28 mouse cellular contexts compared by ENCODE assay signal in genomic region chr11:67093652-67094051, GRCm38 (mm10). TPM values are rescaled to one million over a fixed set of nuclear protein-coding genes. Genes with fewer than 3 reads are reported as not detected.
"Had no signal": no experiment of that assay in that cellular context is flagged by ENCODE, and none has a peak within 500 bp of the region (broad histone marks: within the 10 kb centered on the region; RNA-seq: fewer than 3 reads in every experiment).

No protein-coding gene starts in this region.

- H3K4me2 ChIP-seq: embryonic facial prominence, embryonic 12.5 days; embryonic facial prominence, embryonic 13.5 days; embryonic facial prominence, embryonic 15.5 days; forebrain, embryonic 12.5 days; forebrain, embryonic 13.5 days; forebrain, embryonic 15.5 days had no signal

- H3K27ac ChIP-seq: embryonic facial prominence, embryonic 10.5 days; embryonic facial prominence, embryonic 12.5 days; embryonic facial prominence, embryonic 13.5 days; embryonic facial prominence, embryonic 15.5 days; forebrain, embryonic 10.5 days; forebrain, embryonic 12.5 days; forebrain, embryonic 13.5 days; forebrain, embryonic 15.5 days; gastrocnemius, adult 2 months; heart, adult 2 months had no signal

- H3K4me3 ChIP-seq: embryonic facial prominence, embryonic 10.5 days; embryonic facial prominence, embryonic 12.5 days; embryonic facial prominence, embryonic 13.5 days; embryonic facial prominence, embryonic 15.5 days; erythroblast, embryonic 14.5 days; forebrain, embryonic 10.5 days; forebrain, embryonic 12.5 days; forebrain, embryonic 13.5 days; forebrain, embryonic 15.5 days; gastrocnemius, adult 2 months; heart, adult 2 months had no signal

- H3K27me3 ChIP-seq: embryonic facial prominence, embryonic 15.5 days; forebrain, embryonic 12.5 days; forebrain, embryonic 13.5 days; forebrain, embryonic 15.5 days had no signal

- H3K36me3 ChIP-seq: embryonic facial prominence, embryonic 10.5 days; embryonic facial prominence, embryonic 12.5 days; embryonic facial prominence, embryonic 13.5 days; embryonic facial prominence, embryonic 15.5 days; forebrain, embryonic 10.5 days; forebrain, embryonic 12.5 days; forebrain, embryonic 15.5 days had no signal

- H3K4me1 ChIP-seq: embryonic facial prominence, embryonic 10.5 days; embryonic facial prominence, embryonic 12.5 days; embryonic facial prominence, embryonic 13.5 days; embryonic facial prominence, embryonic 15.5 days; forebrain, embryonic 10.5 days; forebrain, embryonic 12.5 days; forebrain, embryonic 13.5 days; forebrain, embryonic 15.5 days had no signal

- DNase-seq: cerebellum, adult 9-10 months; cerebellum, adult 9-11 months; cerebellum, postnatal 10 days; cerebellum, postnatal 14 days; cerebellum, postnatal 25 days; cerebellum, postnatal 36 days; embryo, embryonic 11 days; forebrain, postnatal 0 days; gastrocnemius, adult 2 months; gastrocnemius, postnatal 10 days; gastrocnemius, postnatal 14 days; gastrocnemius, postnatal 25 days; gastrocnemius, postnatal 36 days; heart, adult 11 months; heart, adult 18-20 months; heart, adult 2 months had no signal

- ATAC-seq: forebrain, embryonic 13.5 days; forebrain, embryonic 14.5 days; forebrain, embryonic 15.5 days; forebrain, embryonic 16.5 days; forebrain, postnatal 0 days had no signal

- H3K9me3 ChIP-seq: embryonic facial prominence, embryonic 10.5 days; embryonic facial prominence, embryonic 12.5 days; embryonic facial prominence, embryonic 13.5 days; embryonic facial prominence, embryonic 15.5 days; forebrain, embryonic 10.5 days; forebrain, embryonic 12.5 days; forebrain, embryonic 13.5 days; forebrain, embryonic 15.5 days had no signal

- H3K9ac ChIP-seq: embryonic facial prominence, embryonic 12.5 days; embryonic facial prominence, embryonic 13.5 days; embryonic facial prominence, embryonic 15.5 days; forebrain, embryonic 12.5 days; forebrain, embryonic 13.5 days; forebrain, embryonic 15.5 days; forebrain, postnatal 0 days had no signal

RNA-seq across cellular contexts. Expression of gene Myh3, which starts 15.6 kb away (rescaled TPM):
- polyA plus RNA-seq: erythroblast, embryonic 14.5 days; gonadal fat pad, adult 2 months; heart, adult 2 months had no signal
